Mouse (Mus musculus) heart, postnatal 0 days (tissue): ENCODE results near the gene Dnajc11. TPM values are rescaled to one million over a fixed set of nuclear protein-coding genes. Genes with fewer than 3 reads are reported as not detected.
A peak's percentile ranks its signal among the peaks of the same experiment; 100 is the strongest.

Experiments used
- ATAC-seq: fragments of 200-750 bp; cut with Nextera tagmentation; 2 replicates; pipeline ENCODE4 v1.8.0; 2017; ENCODE audit warnings: low read depth, moderate number of reproducible peaks, moderate library complexity; ENCODE audit not compliant: insufficient read depth
- DNase-seq: peaks from one replicate; pipeline ENCODE4 v3.0.0-alpha.2; 2016; ENCODE audit warnings: low spot score
- H3K27ac ChIP-seq: fragments of 300-500 bp; sonication (generic); 2 replicates; pipeline ENCODE4 v1.5.1; 2014; ENCODE audit warnings: low read depth, mild to moderate bottlenecking
- H3K27me3 ChIP-seq: fragments of 300-500 bp; sonication (generic); 2 replicates; pipeline ENCODE4 v1.6.1; 2014; ENCODE audit warnings: low read length, mixed read lengths; ENCODE audit not compliant: control insufficient read depth, insufficient read depth
- H3K36me3 ChIP-seq: fragments of 300-500 bp; sonication (generic); replicated peaks from 2 replicates; pipeline ENCODE4 v1.6.1; 2014; ENCODE audit warnings: low read length, mixed read lengths; ENCODE audit not compliant: control insufficient read depth, insufficient read depth
- H3K4me1 ChIP-seq: fragments of 300-500 bp; sonication (generic); 2 replicates; pipeline ENCODE4 v1.6.1; 2014; ENCODE audit warnings: antibody characterized with exemption; ENCODE audit not compliant: control insufficient read depth, insufficient read depth
- H3K4me2 ChIP-seq: fragments of 300-500 bp; sonication (generic); 2 replicates; pipeline ENCODE4 v1.6.1; 2014; ENCODE audit warnings: low read depth, mild to moderate bottlenecking, low read length, moderate library complexity
- H3K4me3 ChIP-seq: fragments of 300-500 bp; sonication (generic); 2 replicates; pipeline ENCODE4 v1.5.1; 2014; ENCODE audit warnings: low read depth, low read length
- H3K9ac ChIP-seq: fragments of 300-500 bp; sonication (generic); replicated peaks from 2 replicates; pipeline ENCODE4 v1.6.1; 2014; ENCODE audit warnings: low read depth, low read length, mixed read lengths
- H3K9me3 ChIP-seq: fragments of 300-500 bp; sonication (generic); replicated peaks from 2 replicates; pipeline ENCODE4 v1.6.1; 2016; ENCODE audit warnings: low read length; ENCODE audit not compliant: control insufficient read depth
- CTCF ChIP-seq: IDR thresholded peaks from 2 replicates; pipeline ENCODE4 v1.5.1; 2016; ENCODE audit warnings: antibody characterized with exemption, control low read depth, low read depth
- EP300 ChIP-seq: IDR thresholded peaks from 2 replicates; pipeline ENCODE4 v1.6.1; 2016; ENCODE audit warnings: antibody characterized with exemption, low read depth
- whole genome bisulfite sequencing: fragments of 180-500 bp; shearing (Covaris S2); extraction: QIAGEN DNeasy Blood & Tissue Kit; methylation state at CpG from one replicate; pipeline ENCODE4 v1.1.7; 2014; 5-methylcytosine and 5-hydroxymethylcytosine counted together
- polyA plus RNA-seq: library from polyadenylated mRNA; unstranded; fragments of >200 nt; fragmentation: Nextera tagmentation; extraction: Ambion mirVana; gene quantifications from 2 replicates; pipeline ENCODE4 v1.2.1, GENCODE M21; 2015
- total RNA-seq: library from RNA; depleted of rRNA; stranded (reverse); fragments of >200 nt; gene quantifications from 2 replicates; pipeline ENCODE4 v1.2.3, GENCODE M21; 2014; ENCODE audit warnings: low replicate concordance

The Dnajc11 gene
- total and polyA plus RNA-seq, 2 experiments from 2014 or later: 47.7 to 95.3 TPM

- Histone ChIP-seq H3K9ac (no peak overlapping the region), H3K4me3 (no peak overlapping the region), H3K27ac (no peak overlapping the region), H3K4me1 (no peaks in the 10 kb centered on the region), H3K27me3 (no peaks in the 10 kb centered on the region), H3K4me2 (no peak overlapping the region), H3K9me3 (no peaks in the 10 kb centered on the region), H3K36me3 (peaks cover 86% of the 10 kb centered on the region)
- no peak for ATAC-seq
- WGBS: 86% methylated on average over 21 of the region's 21 CpGs
- TF ChIP-seq CTCF (no peak), EP300 (no peak)
- no peak for DNase-seq
Observed at GRCm38 (mm10) chr4:152020024-152020423, 86.5 kb downstream of the Dnajc11 start.

- H3K4me3 ChIP-seq: no peak overlapping the region
- ATAC-seq (no peak), DNase-seq (no peak)
- peaks cover 13% of the 10 kb centered on the region for H3K4me1 ChIP-seq
- 80% methylated on average over 12 of the region's 12 CpGs for WGBS
- H3K4me2 ChIP-seq: no peak overlapping the region
- no peaks in the 10 kb centered on the region for H3K27me3 ChIP-seq
- H3K9me3 ChIP-seq: no peaks in the 10 kb centered on the region
- TF ChIP-seq CTCF (no peak), EP300 (no peak)
- peaks cover 70% of the 10 kb centered on the region for H3K36me3 ChIP-seq
- H3K27ac ChIP-seq: no peak overlapping the region
- no peak overlapping the region for H3K9ac ChIP-seq
Observed at GRCm38 (mm10) chr4:152021568-152022097, 88.1 kb downstream of the Dnajc11 start.

GRCm38 (mm10) chr4:152022506-152022905 is 89.0 kb downstream of the Dnajc11 start:
- peaks cover 16% of the 10 kb centered on the region for H3K4me1 ChIP-seq
- no peak overlapping the region for H3K9ac ChIP-seq
- no peak overlapping the region for H3K4me2 ChIP-seq
- TF ChIP-seq EP300 (no peak), CTCF (no peak)
- 74% methylated on average over 8 of the region's 8 CpGs for WGBS
- DNase-seq: no peak
- no peaks in the 10 kb centered on the region for H3K27me3 ChIP-seq
- no peak overlapping the region for H3K4me3 ChIP-seq
- H3K36me3 ChIP-seq: peaks cover 61% of the 10 kb centered on the region
- no peak overlapping the region for H3K27ac ChIP-seq
- ATAC-seq: no peak
- no peaks in the 10 kb centered on the region for H3K9me3 ChIP-seq

GRCm38 (mm10) chr4:152024525-152024924 is 91.0 kb downstream of the Dnajc11 start:
- Histone ChIP-seq H3K9ac (no peak overlapping the region), H3K4me1 (peaks cover 22% of the 10 kb centered on the region), H3K27ac (no peak overlapping the region), H3K9me3 (no peaks in the 10 kb centered on the region), H3K27me3 (no peaks in the 10 kb centered on the region), H3K4me3 (no peak overlapping the region), H3K4me2 (no peak overlapping the region), H3K36me3 (peaks cover 47% of the 10 kb centered on the region)
- ATAC-seq: no peak
- WGBS: 88% methylated on average over 11 of the region's 11 CpGs
- TF ChIP-seq CTCF (no peak), EP300 (no peak)
- no peak for DNase-seq

GRCm38 (mm10) chr4:152026751-152027508 is 93.4 kb downstream of the Dnajc11 start:
- no peaks in the 10 kb centered on the region for H3K27me3 ChIP-seq
- TF ChIP-seq CTCF (no peak), EP300 (no peak)
- peaks cover 22% of the 10 kb centered on the region for H3K4me1 ChIP-seq
- ATAC-seq (peak; percentile 61), DNase-seq (no peak)
- peak overlapping the region; percentile 53 for H3K9ac ChIP-seq
- WGBS: 3% methylated on average over 32 of the region's 41 CpGs
- H3K9me3 ChIP-seq: no peaks in the 10 kb centered on the region
- peak overlapping the region; percentile 72 for H3K27ac ChIP-seq
- peak overlapping the region; percentile 75 for H3K4me3 ChIP-seq
- peak overlapping the region; percentile 84 for H3K4me2 ChIP-seq
- H3K36me3 ChIP-seq: peaks cover 23% of the 10 kb centered on the region
